Mouse (Mus musculus): ENCODE measurements around the gene Pcsk4. TPM values are rescaled to one million over a fixed set of nuclear protein-coding genes. Genes with fewer than 3 reads are reported as not detected.

The Pcsk4 gene
- polyA plus RNA-seq, 1 experiment from 2014 or later, result 2.9 TPM

DNA sequence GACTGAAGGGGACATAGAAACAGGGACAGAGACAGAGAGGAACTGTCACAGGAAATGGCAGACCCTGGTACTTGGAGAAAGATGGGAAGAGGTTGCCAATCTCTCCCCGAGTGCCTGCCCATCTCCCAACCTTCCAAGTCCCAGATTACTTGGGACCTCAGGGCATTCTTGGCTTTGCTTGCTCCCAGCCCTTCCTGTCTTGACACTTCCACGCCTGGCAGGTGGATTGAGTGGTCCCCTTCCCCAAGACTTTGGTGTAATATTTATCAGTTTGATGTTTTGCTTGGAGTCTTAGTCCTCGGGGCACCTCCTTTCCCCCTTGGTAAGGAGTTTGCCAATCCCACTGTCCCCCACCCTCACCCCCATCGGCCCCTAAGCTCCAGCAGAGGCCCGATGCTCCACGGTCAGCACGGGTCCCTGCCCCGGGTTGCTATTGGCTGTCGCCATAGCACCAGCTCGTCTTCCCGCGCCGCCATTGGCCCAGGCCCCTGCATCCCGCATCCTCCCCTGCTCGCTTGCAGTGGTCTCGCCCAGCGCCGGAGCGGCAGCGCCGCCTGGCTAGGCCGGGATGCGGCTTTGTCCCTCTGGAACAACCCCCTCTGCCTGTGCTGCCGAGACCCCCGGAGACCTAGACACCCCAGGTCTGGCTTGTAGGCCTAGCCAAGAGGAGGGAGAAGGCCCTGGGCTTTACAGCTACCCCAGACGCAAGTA, 30.6 kb downstream of the Pcsk4 start:
- peak; percentile 89 for DNase-seq (ENCODE audit: low spot score)
- 4% methylated on average over 26 of the region's 26 CpGs for WGBS
- Histone ChIP-seq H3K27me3 (ENCODE audit: control insufficient read depth, insufficient read depth, low read length) (peaks cover 35% of the 10 kb centered on the region), H3K9ac (replicated peaks; ENCODE audit: low read length) (peak overlapping the region; percentile 70), H3K27ac (replicated peaks; ENCODE audit: low read depth, low read length) (peak overlapping the region; percentile 61; the same call in 1 of the 2 replicates), H3K4me3 (ENCODE audit: low read depth, low read length) (peak overlapping the region; percentile 43), H3K9me3 (replicated peaks; ENCODE audit: control insufficient read depth, low read length) (no peaks in the 10 kb centered on the region), H3K36me3 (replicated peaks; ENCODE audit: control insufficient read depth, insufficient read depth, low read depth, low read length) (peaks cover 2% of the 10 kb centered on the region; the same call in 1 of the 2 replicates), H3K4me1 (ENCODE audit: control insufficient read depth, insufficient read depth, low read length) (no peaks in the 10 kb centered on the region; the same call in 1 of the 2 replicates), H3K4me2 (ENCODE audit: low read depth, low read length) (peak overlapping the region; percentile 43)
- peak; percentile 76 for ATAC-seq (replicated peaks; ENCODE audit: insufficient number of reproducible peaks, low FRiP score, low TSS enrichment, low read depth)

DNA sequence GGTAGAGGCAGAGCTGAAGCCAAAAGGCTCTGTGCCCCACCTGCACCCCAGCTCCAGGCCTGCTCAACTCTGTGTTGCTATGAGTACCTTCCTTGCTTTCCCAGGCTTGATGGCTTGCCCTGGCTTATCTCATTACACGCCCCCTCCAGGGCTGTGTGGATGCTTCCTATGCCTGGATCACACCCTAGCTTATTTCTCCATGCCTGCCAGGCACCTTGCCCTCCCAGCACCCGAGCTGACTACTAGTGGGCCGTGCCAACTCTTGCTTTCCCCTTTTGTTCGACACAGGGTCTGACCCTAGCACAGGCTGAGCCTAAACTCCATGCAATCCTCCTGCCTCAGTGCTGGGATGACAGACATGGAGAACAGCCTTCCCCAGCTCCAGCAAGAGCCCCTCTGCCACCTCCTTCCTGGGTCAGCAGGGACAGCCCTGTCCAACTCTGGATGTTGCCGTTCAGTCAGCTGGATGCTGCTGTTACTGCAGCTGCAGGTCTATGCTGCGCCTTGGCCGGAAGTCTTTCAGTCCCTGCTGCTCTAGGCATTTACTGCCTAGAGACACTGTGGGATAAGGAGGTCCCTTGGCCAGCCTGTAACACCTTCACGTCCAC, 31.7 kb downstream of the Pcsk4 start:
- H3K9me3 ChIP-seq (replicated peaks; ENCODE audit: control insufficient read depth, low read length), result no peaks in the 10 kb centered on the region
- ATAC-seq (replicated peaks; ENCODE audit: insufficient number of reproducible peaks, low FRiP score, low TSS enrichment, low read depth) (no peak), DNase-seq (ENCODE audit: low spot score) (no peak)
- H3K36me3 ChIP-seq (replicated peaks; ENCODE audit: control insufficient read depth, insufficient read depth, low read depth, low read length), result peaks cover 5% of the 10 kb centered on the region; the same call in 1 of the 2 replicates
- H3K27ac ChIP-seq (replicated peaks; ENCODE audit: low read depth, low read length), result no peak overlapping the region
- peaks cover 3% of the 10 kb centered on the region; the same call in 1 of the 2 replicates for H3K4me1 ChIP-seq (ENCODE audit: control insufficient read depth, insufficient read depth, low read length)
- no peak overlapping the region for H3K4me2 ChIP-seq (ENCODE audit: low read depth, low read length)
- H3K9ac ChIP-seq (replicated peaks; ENCODE audit: low read length), result no peak overlapping the region
- H3K4me3 ChIP-seq (ENCODE audit: low read depth, low read length), result no peak overlapping the region
- peaks cover 35% of the 10 kb centered on the region for H3K27me3 ChIP-seq (ENCODE audit: control insufficient read depth, insufficient read depth, low read length)
- 70% methylated on average over 8 of the region's 8 CpGs for WGBS

DNA sequence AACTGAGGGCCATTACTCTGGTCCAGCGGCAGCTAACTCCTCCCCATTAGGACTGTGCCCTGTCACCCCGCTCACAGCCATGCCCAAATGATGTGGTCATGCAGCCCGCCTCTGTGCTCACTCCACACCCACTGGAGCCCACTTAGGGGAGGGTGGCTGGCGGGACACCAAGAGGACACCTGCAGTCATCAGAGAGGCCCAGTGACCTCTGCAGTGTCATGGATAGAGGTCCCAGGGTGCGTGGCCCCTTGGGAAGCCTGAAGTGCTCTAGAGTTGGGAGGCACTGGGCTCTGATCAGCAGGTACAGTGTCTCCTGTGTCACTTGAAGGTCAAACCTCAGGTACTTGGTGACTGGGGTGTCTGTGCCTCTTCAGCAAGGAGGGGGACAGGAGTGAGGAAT, 32.5 kb downstream of the Pcsk4 start:
- Histone ChIP-seq H3K4me2 (ENCODE audit: low read depth, low read length) (no peak overlapping the region), H3K36me3 (replicated peaks; ENCODE audit: control insufficient read depth, insufficient read depth, low read depth, low read length) (peaks cover 5% of the 10 kb centered on the region; the same call in 1 of the 2 replicates), H3K27ac (replicated peaks; ENCODE audit: low read depth, low read length) (no peak overlapping the region), H3K9ac (replicated peaks; ENCODE audit: low read length) (no peak overlapping the region), H3K27me3 (ENCODE audit: control insufficient read depth, insufficient read depth, low read length) (peaks cover 35% of the 10 kb centered on the region), H3K4me3 (ENCODE audit: low read depth, low read length) (no peak overlapping the region), H3K9me3 (replicated peaks; ENCODE audit: control insufficient read depth, low read length) (no peaks in the 10 kb centered on the region), H3K4me1 (ENCODE audit: control insufficient read depth, insufficient read depth, low read length) (peaks cover 3% of the 10 kb centered on the region; the same call in 1 of the 2 replicates)
- DNase-seq (ENCODE audit: low spot score), result no peak
- ATAC-seq (replicated peaks; ENCODE audit: insufficient number of reproducible peaks, low FRiP score, low TSS enrichment, low read depth), result no peak
- WGBS, result 70% methylated on average over 5 of the region's 5 CpGs

DNA sequence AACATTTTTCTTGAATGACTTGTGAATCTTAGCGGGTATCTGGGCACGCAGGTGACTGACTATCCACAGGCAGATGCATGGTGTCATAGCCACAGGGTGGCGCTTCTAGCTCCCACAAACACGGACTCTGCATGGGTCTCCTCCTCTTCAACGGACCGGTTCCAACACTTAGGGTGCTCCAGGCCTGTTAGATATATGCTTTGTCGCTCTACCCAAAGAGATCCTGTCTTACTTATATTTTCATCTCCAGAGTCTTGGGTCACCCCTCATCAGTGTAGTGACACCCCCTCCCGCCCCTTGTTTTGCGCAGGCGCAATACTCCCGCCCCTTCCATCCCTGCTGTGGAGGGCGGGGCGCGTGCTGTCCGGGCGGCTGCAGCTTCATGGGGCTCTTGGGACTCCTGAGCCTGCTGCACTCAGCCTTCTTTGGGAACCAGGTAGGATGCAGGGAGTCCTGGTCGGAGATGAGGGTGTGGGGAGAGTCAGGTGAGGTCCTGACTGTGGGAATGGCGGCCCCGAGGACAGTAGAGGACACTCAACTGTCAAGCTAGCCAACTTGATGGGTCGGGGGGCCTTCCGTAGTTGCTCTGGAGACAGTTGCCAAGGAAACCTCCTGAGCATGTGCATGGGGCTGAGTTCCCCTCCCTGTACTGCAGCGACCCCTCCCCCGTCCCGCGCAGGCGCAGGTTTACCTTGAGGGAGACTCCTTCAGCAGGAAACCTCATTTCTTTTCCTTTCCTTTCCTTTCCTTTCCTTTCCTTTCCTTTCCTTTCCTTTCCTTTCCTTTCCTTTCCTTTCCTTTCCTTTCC, 33.5 kb downstream of the Pcsk4 start, which contains the start of gene Apc2:
Apc2 (plus strand) TSS at position 360 of the 808 bp plus-strand sequence.
- H3K4me2 ChIP-seq (ENCODE audit: low read depth, low read length), result peak within 1 kb of the TSS; percentile 69
- H3K27ac ChIP-seq (replicated peaks; ENCODE audit: low read depth, low read length), result peak within 1 kb of the TSS; percentile 52; the same call in 1 of the 2 replicates
- H3K4me1 ChIP-seq (ENCODE audit: control insufficient read depth, insufficient read depth, low read length), result peaks cover 3% of the 10 kb centered on the region; the same call in 1 of the 2 replicates
- no peaks in the 10 kb centered on the region for H3K9me3 ChIP-seq (replicated peaks; ENCODE audit: control insufficient read depth, low read length)
- ATAC-seq (replicated peaks; ENCODE audit: insufficient number of reproducible peaks, low FRiP score, low TSS enrichment, low read depth) (peak; percentile 30; the same call in 1 of the 2 replicates), DNase-seq (ENCODE audit: low spot score) (peak; percentile 79)
- H3K4me3 ChIP-seq (ENCODE audit: low read depth, low read length), result peak within 1 kb of the TSS; percentile 33
- peaks cover 27% of the 10 kb centered on the region for H3K27me3 ChIP-seq (ENCODE audit: control insufficient read depth, insufficient read depth, low read length)
- WGBS, result 2% methylated on average over 26 of the region's 26 CpGs
- peak within 1 kb of the TSS; percentile 56 for H3K9ac ChIP-seq (replicated peaks; ENCODE audit: low read length)
- peaks cover 5% of the 10 kb centered on the region; the same call in 1 of the 2 replicates for H3K36me3 ChIP-seq (replicated peaks; ENCODE audit: control insufficient read depth, insufficient read depth, low read depth, low read length)

DNA sequence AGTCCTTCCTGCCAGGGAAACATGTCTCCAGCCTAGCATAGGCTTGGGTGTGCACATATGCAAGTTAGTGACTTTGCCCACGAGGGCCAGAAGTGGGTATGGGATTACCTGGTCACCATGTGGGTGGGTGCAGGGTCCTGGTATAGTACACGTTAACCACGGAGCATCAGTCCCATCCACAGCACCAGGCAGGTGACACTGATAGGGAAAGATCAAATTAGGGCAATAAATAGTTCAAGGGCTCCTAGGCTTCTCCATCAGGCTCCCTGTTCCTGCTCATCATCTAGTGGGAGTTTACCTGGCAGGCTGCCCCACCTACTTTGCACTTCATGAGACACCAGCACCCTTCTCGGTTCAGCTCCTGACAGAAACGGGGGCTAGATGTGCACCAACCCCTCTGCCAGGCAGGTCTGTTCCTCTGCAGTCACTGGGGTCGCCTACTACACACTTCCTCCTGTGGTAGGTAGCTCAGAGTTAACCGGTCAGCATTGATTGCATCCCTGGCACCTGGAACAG, 34.5 kb downstream of the Pcsk4 start:
- peaks cover 5% of the 10 kb centered on the region; the same call in 1 of the 2 replicates for H3K36me3 ChIP-seq (replicated peaks; ENCODE audit: control insufficient read depth, insufficient read depth, low read depth, low read length)
- peaks cover 3% of the 10 kb centered on the region; the same call in 1 of the 2 replicates for H3K4me1 ChIP-seq (ENCODE audit: control insufficient read depth, insufficient read depth, low read length)
- no peak overlapping the region for H3K9ac ChIP-seq (replicated peaks; ENCODE audit: low read length)
- DNase-seq (ENCODE audit: low spot score) (no peak), ATAC-seq (replicated peaks; ENCODE audit: insufficient number of reproducible peaks, low FRiP score, low TSS enrichment, low read depth) (no peak)
- H3K9me3 ChIP-seq (replicated peaks; ENCODE audit: control insufficient read depth, low read length), result no peaks in the 10 kb centered on the region
- WGBS, result 50% methylated on average over 7 of the region's 7 CpGs
- no peak overlapping the region; the same call in 1 of the 2 replicates for H3K4me2 ChIP-seq (ENCODE audit: low read depth, low read length)
- H3K27ac ChIP-seq (replicated peaks; ENCODE audit: low read depth, low read length), result no peak overlapping the region
- peaks cover 17% of the 10 kb centered on the region for H3K27me3 ChIP-seq (ENCODE audit: control insufficient read depth, insufficient read depth, low read length)
- no peak overlapping the region for H3K4me3 ChIP-seq (ENCODE audit: low read depth, low read length)

DNA sequence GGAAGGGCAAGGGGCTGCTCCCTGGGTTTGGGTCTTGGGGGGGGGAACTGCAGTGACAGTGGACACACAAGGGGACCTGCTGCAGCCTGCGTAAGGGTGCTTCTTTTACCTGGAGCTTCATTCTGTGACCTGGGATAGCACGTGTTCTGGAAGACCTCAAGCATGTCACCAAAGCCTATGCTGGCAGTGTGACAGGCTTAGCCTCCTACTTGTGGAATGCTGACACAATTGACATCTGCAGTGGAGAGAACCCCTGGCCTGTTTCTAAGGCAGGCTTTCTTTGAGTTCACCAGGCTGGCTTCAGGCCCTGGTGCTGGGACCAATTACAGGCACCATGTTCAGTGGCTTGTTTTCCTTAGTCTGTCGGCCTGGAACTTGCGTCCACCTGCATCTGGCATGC, 35.0 kb downstream of the Pcsk4 start:
- Histone ChIP-seq H3K27ac (replicated peaks; ENCODE audit: low read depth, low read length) (no peak overlapping the region), H3K27me3 (ENCODE audit: control insufficient read depth, insufficient read depth, low read length) (peaks cover 12% of the 10 kb centered on the region), H3K4me2 (ENCODE audit: low read depth, low read length) (no peak overlapping the region; the same call in 1 of the 2 replicates), H3K36me3 (replicated peaks; ENCODE audit: control insufficient read depth, insufficient read depth, low read depth, low read length) (peaks cover 5% of the 10 kb centered on the region; the same call in 1 of the 2 replicates), H3K4me1 (ENCODE audit: control insufficient read depth, insufficient read depth, low read length) (peaks cover 3% of the 10 kb centered on the region; the same call in 1 of the 2 replicates), H3K9ac (replicated peaks; ENCODE audit: low read length) (no peak overlapping the region), H3K9me3 (replicated peaks; ENCODE audit: control insufficient read depth, low read length) (no peaks in the 10 kb centered on the region), H3K4me3 (ENCODE audit: low read depth, low read length) (no peak overlapping the region; the same call in 1 of the 2 replicates)
- 71% methylated on average over 4 of the region's 4 CpGs for WGBS
- DNase-seq (ENCODE audit: low spot score), result no peak
- ATAC-seq (replicated peaks; ENCODE audit: insufficient number of reproducible peaks, low FRiP score, low TSS enrichment, low read depth), result no peak

DNA sequence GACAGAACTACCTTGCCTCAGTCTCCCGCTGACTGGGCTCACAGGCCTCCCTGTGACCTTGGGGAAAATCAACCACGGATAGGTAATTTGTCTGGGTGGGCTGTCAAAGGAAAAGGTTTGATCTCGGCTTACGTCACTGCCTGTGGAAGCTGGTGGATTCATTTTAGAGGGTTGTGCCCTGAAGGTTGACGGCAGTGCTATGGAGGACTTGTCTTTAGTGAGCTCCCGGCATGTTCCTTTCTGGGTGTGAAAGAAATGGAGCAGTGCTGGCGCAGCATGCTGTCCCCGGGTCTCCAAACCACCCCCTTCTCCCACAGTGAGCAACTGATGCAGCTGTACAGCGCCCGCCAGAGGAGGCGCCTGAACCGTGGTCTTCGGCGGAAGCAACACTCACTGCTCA, 36.0 kb downstream of the Pcsk4 start:
- H3K27ac ChIP-seq (replicated peaks; ENCODE audit: low read depth, low read length), result no peak overlapping the region
- peaks cover 2% of the 10 kb centered on the region; the same call in 1 of the 2 replicates for H3K27me3 ChIP-seq (ENCODE audit: control insufficient read depth, insufficient read depth, low read length)
- no peaks in the 10 kb centered on the region for H3K9me3 ChIP-seq (replicated peaks; ENCODE audit: control insufficient read depth, low read length)
- H3K4me1 ChIP-seq (ENCODE audit: control insufficient read depth, insufficient read depth, low read length), result peaks cover 3% of the 10 kb centered on the region; the same call in 1 of the 2 replicates
- H3K4me2 ChIP-seq (ENCODE audit: low read depth, low read length), result peak overlapping the region; percentile 92
- peak overlapping the region; percentile 96 for H3K4me3 ChIP-seq (ENCODE audit: low read depth, low read length)
- WGBS, result 28% methylated on average over 14 of the region's 14 CpGs
- no peak for DNase-seq (ENCODE audit: low spot score)
- ATAC-seq (replicated peaks; ENCODE audit: insufficient number of reproducible peaks, low FRiP score, low TSS enrichment, low read depth), result no peak
- peaks cover 5% of the 10 kb centered on the region for H3K36me3 ChIP-seq (replicated peaks; ENCODE audit: control insufficient read depth, insufficient read depth, low read depth, low read length)
- H3K9ac ChIP-seq (replicated peaks; ENCODE audit: low read length), result peak overlapping the region; percentile 99
